Comparison of ENCODE assay signal across 22 mouse cellular contexts in the genomic region with DNA sequence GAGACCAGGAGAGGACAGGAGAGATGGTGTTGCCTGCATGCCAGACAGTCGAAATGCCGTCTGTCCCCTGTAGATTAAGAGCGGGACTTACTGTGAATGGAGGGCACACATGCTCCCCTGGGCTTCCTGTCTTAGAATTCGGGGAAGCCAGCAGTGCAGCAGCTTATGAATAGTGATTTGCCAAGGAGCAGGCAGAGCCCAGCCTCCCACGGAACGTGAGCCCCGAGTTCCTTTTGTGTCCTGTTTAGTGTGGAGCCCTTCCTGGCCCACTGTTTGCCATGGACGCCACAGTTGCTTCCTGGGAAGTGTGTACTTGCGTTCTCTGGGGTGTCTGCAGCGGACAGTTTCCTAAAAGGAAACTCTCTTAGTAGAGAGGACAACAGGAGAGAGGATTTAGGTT. TPM values are rescaled to one million over a fixed set of nuclear protein-coding genes. Genes with fewer than 3 reads are reported as not detected.
A peak's percentile ranks its signal among the peaks of the same experiment; 100 is the strongest.
DNase-seq lines count a peak whose midpoint lies in the region; ATAC-seq and TF ChIP-seq lines count a peak whose summit lies in the region.
"Had no signal": no experiment of that assay in that cellular context is flagged by ENCODE, and none has a peak within 500 bp of the region (broad histone marks: within the 10 kb centered on the region; RNA-seq: fewer than 3 reads in every experiment).

No protein-coding gene starts in this region.

- H3K4me1 ChIP-seq in heart, embryonic 13.5 days: peaks cover 19% of the 10 kb centered on the region
- H3K4me1 ChIP-seq in neural tube, embryonic 12.5 days: peaks cover 14% of the 10 kb centered on the region
- H3K4me1 ChIP-seq in neural tube, embryonic 15.5 days: peaks cover 28% of the 10 kb centered on the region; the same call in 1 of the 2 replicates

- H3K4me2 ChIP-seq in heart, embryonic 13.5 days: peak overlapping the region; percentile 49
- 0 out of 2 replicates have a peak overlapping the region, but pooled peaks have one; percentile 1 for H3K4me2 ChIP-seq in neural tube, embryonic 12.5 days (replicated peaks)
- H3K4me2 ChIP-seq in neural tube, embryonic 15.5 days: peak overlapping the region; percentile 23
- H3K4me2 ChIP-seq: liver, embryonic 11.5 days; lung, embryonic 14.5 days; midbrain, embryonic 12.5 days had no signal

- H3K36me3 ChIP-seq in heart, embryonic 13.5 days: no peaks in the 10 kb centered on the region
- no peaks in the 10 kb centered on the region for H3K36me3 ChIP-seq in neural tube, embryonic 12.5 days
- H3K36me3 ChIP-seq in neural tube, embryonic 15.5 days: no peaks in the 10 kb centered on the region
- H3K36me3 ChIP-seq: midbrain, embryonic 12.5 days had no signal

- TF ChIP-seq CTCF in left cerebral cortex, adult 2 months (IDR thresholded peaks at IDR 0.05): no peak

- no peaks in the 10 kb centered on the region for H3K9me3 ChIP-seq in heart, embryonic 13.5 days
- H3K9me3 ChIP-seq in neural tube, embryonic 12.5 days: no peaks in the 10 kb centered on the region
- H3K9me3 ChIP-seq in neural tube, embryonic 15.5 days (replicated peaks): no peaks in the 10 kb centered on the region
- H3K9me3 ChIP-seq: midbrain, embryonic 12.5 days had no signal

- H3K4me3 ChIP-seq in heart, embryonic 13.5 days: 0 out of 2 replicates have a peak overlapping the region, but pooled peaks have one; percentile 3
- peak overlapping the region; percentile 7; the same call in 1 of the 2 replicates for H3K4me3 ChIP-seq in left cerebral cortex, adult 2 months
- no peak overlapping the region for H3K4me3 ChIP-seq in neural tube, embryonic 12.5 days
- no peak overlapping the region for H3K4me3 ChIP-seq in neural tube, embryonic 15.5 days (replicated peaks)
- H3K4me3 ChIP-seq: midbrain, embryonic 12.5 days had no signal

- H3K27ac ChIP-seq in heart, embryonic 13.5 days (replicated peaks): no peak overlapping the region
- H3K27ac ChIP-seq in left cerebral cortex, adult 2 months: no peak overlapping the region
- H3K27ac ChIP-seq in neural tube, embryonic 12.5 days: no peak overlapping the region
- H3K27ac ChIP-seq in neural tube, embryonic 15.5 days (replicated peaks): no peak overlapping the region
- H3K27ac ChIP-seq: midbrain, embryonic 12.5 days had no signal

- H3K9ac ChIP-seq in heart, embryonic 13.5 days: peak overlapping the region; percentile 47; the same call in 1 of the 2 replicates
- H3K9ac ChIP-seq in neural tube, embryonic 12.5 days: no peak overlapping the region
- H3K9ac ChIP-seq in neural tube, embryonic 15.5 days (replicated peaks): no peak overlapping the region
- H3K9ac ChIP-seq: forebrain, postnatal 0 days; lung, embryonic 14.5 days; midbrain, embryonic 12.5 days had no signal

- intact Hi-C loops in left cerebral cortex, adult 2 months (cut with DNase I): no loop called here
- intact Hi-C loops in left cerebral cortex, postnatal 25 days (cut with DNase I): no loop called here

- no peak for ATAC-seq in heart, embryonic 13.5 days (ENCODE audit: extremely low read depth, insufficient number of reproducible peaks, low FRiP score, low TSS enrichment)
- ATAC-seq in neural tube, embryonic 12.5 days (ENCODE audit: low FRiP score, low read depth): no peak
- no peak for ATAC-seq in neural tube, embryonic 15.5 days (ENCODE audit: low FRiP score)
- ATAC-seq: forebrain, postnatal 0 days had no signal

- 48% methylated on average over 10 of the region's 10 CpGs for WGBS in heart, embryonic 13.5 days
- WGBS in neural tube, embryonic 12.5 days: 60% methylated on average over 10 of the region's 10 CpGs
- 38% methylated on average over 10 of the region's 10 CpGs for WGBS in neural tube, embryonic 15.5 days

- DNase-seq in heart, adult 8-10 months (ENCODE audit: low spot score): no peak
- DNase-seq in left cerebral cortex, adult 2 months (ENCODE audit: extremely low spot score in 1 of 2, low spot score in 2 of 2): no peak
- DNase-seq in left cerebral cortex, postnatal 25 days (ENCODE audit: low spot score in 2 of 2): no peak
- no peak for DNase-seq in neural tube, embryonic 10.5 days (ENCODE audit: extremely low spot score, low spot score)
- no peak for DNase-seq in embryo, embryonic 9.5 days (ENCODE audit: extremely low spot score)
- DNase-seq: adrenal gland, postnatal 36 days; cerebellum, adult 9-10 months; forebrain, postnatal 0 days; gastrocnemius, postnatal 10 days; kidney, adult 9 months; layer of hippocampus, postnatal 36 days; left cerebral cortex, postnatal 4 days; spleen, adult 18-20 months; thymus, adult 2 months had no signal

- 0 out of 2 replicates have a peak, but pooled peaks cover 4% of the 10 kb centered on the region for H3K27me3 ChIP-seq in heart, embryonic 13.5 days (replicated peaks)
- no peaks in the 10 kb centered on the region for H3K27me3 ChIP-seq in neural tube, embryonic 12.5 days (replicated peaks)
- H3K27me3 ChIP-seq in neural tube, embryonic 15.5 days (replicated peaks): no peaks in the 10 kb centered on the region
- H3K27me3 ChIP-seq: midbrain, embryonic 12.5 days had no signal

RNA-seq across cellular contexts. Expression of a gene that starts 23.9 kb away (rescaled TPM):
- 9.0 and 9.9 TPM in 2 replicates for polyA plus RNA-seq in heart, embryonic 13.5 days (2015; fragmentation: Nextera tagmentation; extraction: Ambion mirVana)
- 1 to 10 TPM; 3.8 to 6.4 (median 5.2) TPM for total RNA-seq in heart, adult 8-10 months (2022)
- 10 to 100 TPM; 16.7 to 17.6 TPM for total RNA-seq in left cerebral cortex, adult 2 months (2021)
- 10 to 100 TPM; 12.7 to 13.6 TPM for total RNA-seq in left cerebral cortex, postnatal 25 days (2021)
- polyA plus RNA-seq in neural tube, embryonic 12.5 days (2016; fragmentation: Nextera tagmentation; extraction: Ambion mirVana): 12.7 TPM in 2 replicates
- polyA plus RNA-seq in neural tube, embryonic 15.5 days (2015; fragmentation: Nextera tagmentation; extraction: Ambion mirVana): 12.9 and 13.2 TPM in 2 replicates

RNA-seq across cellular contexts. Expression of a gene that starts 45.4 kb away (rescaled TPM):
- polyA plus RNA-seq in heart, embryonic 13.5 days (2015; fragmentation: Nextera tagmentation; extraction: Ambion mirVana): not detected in 2 replicates
- total RNA-seq in heart, adult 8-10 months (2022): not detected
- total RNA-seq in left cerebral cortex, adult 2 months (2021): not detected
- total RNA-seq in left cerebral cortex, postnatal 25 days (2021): not detected
- 0.37 TPM in 1 of 2 replicates, not detected in the other for polyA plus RNA-seq in neural tube, embryonic 12.5 days (2016; fragmentation: Nextera tagmentation; extraction: Ambion mirVana)
- 0.56 TPM in 1 of 2 replicates, not detected in the other for polyA plus RNA-seq in neural tube, embryonic 15.5 days (2015; fragmentation: Nextera tagmentation; extraction: Ambion mirVana)
- total RNA-seq: adrenal gland, postnatal 36 days; ES-E14; gastrocnemius, postnatal 10 days; layer of hippocampus, postnatal 36 days; left cerebral cortex, postnatal 4 days had no signal
- polyA plus RNA-seq: forebrain, postnatal 0 days; liver, embryonic 11.5 days; lung, embryonic 14.5 days; thymus, adult 2 months; urinary bladder, adult 2 months had no signal

Comparison
In these comparisons a context has a peak if more than half of its experiments do, and no peak if none do; other contexts are left out.
1. H3K4me3 ChIP-seq: peak in heart, embryonic 13.5 days (single experiment) and left cerebral cortex, adult 2 months (single experiment); none in neural tube, embryonic 12.5 days (single experiment) and neural tube, embryonic 15.5 days (single experiment).
2. Peak in every context shown above with its lines, with median percentiles within 50 percentile points of each other: H3K4me2 ChIP-seq.